Mouse (Mus musculus): ENCODE data around the gene Krt23. TPM values are rescaled to one million over a fixed set of nuclear protein-coding genes. Genes with fewer than 3 reads are reported as not detected.

The Krt23 gene
- polyA plus RNA-seq, 1 experiment: not detected

GRCm38 (mm10) chr11:99496460-99496859, 3.5 kb upstream of the Krt23 start:
- Histone ChIP-seq H3K79me2 (ENCODE audit: control insufficient read depth, insufficient read depth) (no peaks in the 10 kb centered on the region), H3K27me3 (ENCODE audit: control insufficient read depth, insufficient read depth, insufficient read length) (no peaks in the 10 kb centered on the region), H3ac (ENCODE audit: control insufficient read depth, insufficient read length, low read depth) (no peak overlapping the region), H3K79me3 (ENCODE audit: low read depth) (no peaks in the 10 kb centered on the region), H3K4me3 (ENCODE audit: insufficient read depth, poor library complexity, severe bottlenecking) (no peak overlapping the region), H3K36me3 (ENCODE audit: control insufficient read depth, insufficient read depth) (no peaks in the 10 kb centered on the region)
- no peak for TF ChIP-seq CEBPB (IDR thresholded peaks at IDR 0.05; ENCODE audit: low read depth)

- no peaks in the 10 kb centered on the region for H3K27me3 ChIP-seq (ENCODE audit: control insufficient read depth, insufficient read depth, insufficient read length)
- H3K4me3 ChIP-seq (ENCODE audit: insufficient read depth, poor library complexity, severe bottlenecking): no peak overlapping the region
- no peaks in the 10 kb centered on the region for H3K36me3 ChIP-seq (ENCODE audit: control insufficient read depth, insufficient read depth)
- H3K79me3 ChIP-seq (ENCODE audit: low read depth): no peaks in the 10 kb centered on the region
- no peaks in the 10 kb centered on the region for H3K79me2 ChIP-seq (ENCODE audit: control insufficient read depth, insufficient read depth)
- TF ChIP-seq MYOG (IDR thresholded peaks at IDR 0.05; ENCODE audit: control insufficient read depth, extremely low read depth, insufficient read length) (no peak), MYOD1 (IDR thresholded peaks at IDR 0.05; ENCODE audit: control insufficient read depth, insufficient read length, low read depth) (no peak), USF1 (IDR thresholded peaks at IDR 0.05; ENCODE audit: low read depth) (no peak), FOSL1 (IDR thresholded peaks at IDR 0.05; ENCODE audit: insufficient read depth, low read length, poor library complexity, severe bottlenecking) (no peak), CTCF (IDR thresholded peaks at IDR 0.05; ENCODE audit: control insufficient read depth, insufficient read depth, insufficient read length) (no peak), MAX (IDR thresholded peaks at IDR 0.05) (no peak), CEBPB (IDR thresholded peaks at IDR 0.05; ENCODE audit: low read depth) (no peak)
- H3ac ChIP-seq (ENCODE audit: control insufficient read depth, insufficient read length, low read depth): no peak overlapping the region
Observed at GRCm38 (mm10) chr11:99494741-99495140, 1.8 kb upstream of the Krt23 start.

- Histone ChIP-seq H3K36me3 (ENCODE audit: control insufficient read depth, insufficient read depth) (no peaks in the 10 kb centered on the region), H3K27me3 (ENCODE audit: control insufficient read depth, insufficient read depth, insufficient read length) (no peaks in the 10 kb centered on the region), H3K79me2 (ENCODE audit: control insufficient read depth, insufficient read depth) (no peaks in the 10 kb centered on the region), H3K79me3 (ENCODE audit: low read depth) (no peaks in the 10 kb centered on the region), H3ac (ENCODE audit: control insufficient read depth, insufficient read length, low read depth) (no peak overlapping the region), H3K4me3 (ENCODE audit: insufficient read depth, poor library complexity, severe bottlenecking) (no peak overlapping the region)
- TF ChIP-seq FOSL1 (IDR thresholded peaks at IDR 0.05; ENCODE audit: insufficient read depth, low read length, poor library complexity, severe bottlenecking) (no peak), CEBPB (IDR thresholded peaks at IDR 0.05; ENCODE audit: low read depth) (no peak), MYOD1 (IDR thresholded peaks at IDR 0.05; ENCODE audit: control insufficient read depth, insufficient read length, low read depth) (no peak), MAX (IDR thresholded peaks at IDR 0.05) (no peak)
Observed at GRCm38 (mm10) chr11:99493574-99493850, 575 bp upstream of the Krt23 start.

- no peaks in the 10 kb centered on the region for H3K36me3 ChIP-seq (ENCODE audit: control insufficient read depth, insufficient read depth)
- no peak for TF ChIP-seq CEBPB (IDR thresholded peaks at IDR 0.05; ENCODE audit: low read depth)
- no peak for TF ChIP-seq MAX (IDR thresholded peaks at IDR 0.05)
- TF ChIP-seq MYOD1 (IDR thresholded peaks at IDR 0.05; ENCODE audit: control insufficient read depth, insufficient read length, low read depth): no peak
- no peak for TF ChIP-seq CTCF (IDR thresholded peaks at IDR 0.05; ENCODE audit: control insufficient read depth, insufficient read depth, insufficient read length)
- no peak for TF ChIP-seq FOSL1 (IDR thresholded peaks at IDR 0.05; ENCODE audit: insufficient read depth, low read length, poor library complexity, severe bottlenecking)
- no peak for TF ChIP-seq USF1 (IDR thresholded peaks at IDR 0.05; ENCODE audit: low read depth)
- TF ChIP-seq MYOG (IDR thresholded peaks at IDR 0.05; ENCODE audit: control insufficient read depth, extremely low read depth, insufficient read length): no peak
- H3K79me2 ChIP-seq (ENCODE audit: control insufficient read depth, insufficient read depth): no peaks in the 10 kb centered on the region
- H3K27me3 ChIP-seq (ENCODE audit: control insufficient read depth, insufficient read depth, insufficient read length): no peaks in the 10 kb centered on the region
- no peak overlapping the region for H3K4me3 ChIP-seq (ENCODE audit: insufficient read depth, poor library complexity, severe bottlenecking)
- H3K79me3 ChIP-seq (ENCODE audit: low read depth): no peaks in the 10 kb centered on the region
- H3ac ChIP-seq (ENCODE audit: control insufficient read depth, insufficient read length, low read depth): no peak overlapping the region
Observed at GRCm38 (mm10) chr11:99491040-99491439, 1.9 kb downstream of the Krt23 start.

- H3K4me3 ChIP-seq (ENCODE audit: insufficient read depth, poor library complexity, severe bottlenecking): no peak overlapping the region
- H3K36me3 ChIP-seq (ENCODE audit: control insufficient read depth, insufficient read depth): no peaks in the 10 kb centered on the region
- H3K79me3 ChIP-seq (ENCODE audit: low read depth): no peaks in the 10 kb centered on the region
- no peaks in the 10 kb centered on the region for H3K27me3 ChIP-seq (ENCODE audit: control insufficient read depth, insufficient read depth, insufficient read length)
- TF ChIP-seq MYOG (IDR thresholded peaks at IDR 0.05; ENCODE audit: control insufficient read depth, extremely low read depth, insufficient read length) (no peak), CEBPB (IDR thresholded peaks at IDR 0.05; ENCODE audit: low read depth) (no peak), FOSL1 (IDR thresholded peaks at IDR 0.05; ENCODE audit: insufficient read depth, low read length, poor library complexity, severe bottlenecking) (no peak), MYOD1 (IDR thresholded peaks at IDR 0.05; ENCODE audit: control insufficient read depth, insufficient read length, low read depth) (no peak), CTCF (IDR thresholded peaks at IDR 0.05; ENCODE audit: control insufficient read depth, insufficient read depth, insufficient read length) (no peak), MAX (IDR thresholded peaks at IDR 0.05) (no peak), USF1 (IDR thresholded peaks at IDR 0.05; ENCODE audit: low read depth) (no peak)
- no peak overlapping the region for H3ac ChIP-seq (ENCODE audit: control insufficient read depth, insufficient read length, low read depth)
- no peaks in the 10 kb centered on the region for H3K79me2 ChIP-seq (ENCODE audit: control insufficient read depth, insufficient read depth)
Observed at GRCm38 (mm10) chr11:99490624-99491023, 2.3 kb downstream of the Krt23 start.

- Histone ChIP-seq H3K27me3 (ENCODE audit: control insufficient read depth, insufficient read depth, insufficient read length) (no peaks in the 10 kb centered on the region), H3K36me3 (ENCODE audit: control insufficient read depth, insufficient read depth) (no peaks in the 10 kb centered on the region), H3K4me3 (ENCODE audit: insufficient read depth, poor library complexity, severe bottlenecking) (no peak overlapping the region), H3K79me2 (ENCODE audit: control insufficient read depth, insufficient read depth) (no peaks in the 10 kb centered on the region), H3ac (ENCODE audit: control insufficient read depth, insufficient read length, low read depth) (no peak overlapping the region), H3K79me3 (ENCODE audit: low read depth) (no peaks in the 10 kb centered on the region)
- no peak for TF ChIP-seq CEBPB (IDR thresholded peaks at IDR 0.05; ENCODE audit: low read depth)
- TF ChIP-seq USF1 (IDR thresholded peaks at IDR 0.05; ENCODE audit: low read depth): no peak
- no peak for TF ChIP-seq FOSL1 (IDR thresholded peaks at IDR 0.05; ENCODE audit: insufficient read depth, low read length, poor library complexity, severe bottlenecking)
- no peak for TF ChIP-seq CTCF (IDR thresholded peaks at IDR 0.05; ENCODE audit: control insufficient read depth, insufficient read depth, insufficient read length)
- no peak for TF ChIP-seq MAX (IDR thresholded peaks at IDR 0.05)
Observed at GRCm38 (mm10) chr11:99489233-99489632, 3.7 kb downstream of the Krt23 start.

Data from C2C12 (cell line).